Mouse (Mus musculus) hindbrain, embryonic 16.5 days (tissue): ENCODE data around the gene Trir. TPM values are rescaled to one million over a fixed set of nuclear protein-coding genes. Genes with fewer than 3 reads are reported as not detected.
A peak's percentile ranks its signal among the peaks of the same experiment; 100 is the strongest.

Experiments used
- ATAC-seq: fragments of 200-750 bp; cut with Nextera tagmentation; 2 replicates; pipeline ENCODE4 v1.8.0; 2017; ENCODE audit warnings: moderate TSS enrichment, moderate library complexity
- H3K27ac ChIP-seq: fragments of 300-500 bp; sonication (generic); 2 replicates; pipeline ENCODE4 v1.5.1; 2014; ENCODE audit warnings: low read depth, mild to moderate bottlenecking, control low read depth, low read length, moderate library complexity
- H3K27me3 ChIP-seq: fragments of 300-500 bp; sonication (generic); replicated peaks from 2 replicates; pipeline ENCODE4 v1.6.1; 2014; ENCODE audit warnings: low read length; ENCODE audit not compliant: control insufficient read depth, insufficient read depth
- H3K36me3 ChIP-seq: fragments of 300-500 bp; sonication (generic); 2 replicates; pipeline ENCODE4 v1.6.1; 2014; ENCODE audit warnings: mild to moderate bottlenecking, low read length, moderate library complexity, mixed read lengths; ENCODE audit not compliant: control insufficient read depth, insufficient read depth
- H3K4me1 ChIP-seq: fragments of 300-500 bp; sonication (generic); 2 replicates; pipeline ENCODE4 v1.6.1; 2014; ENCODE audit warnings: low read depth, low read length; ENCODE audit not compliant: control insufficient read depth, insufficient read depth
- H3K4me2 ChIP-seq: fragments of 300-500 bp; sonication (generic); 2 replicates; pipeline ENCODE4 v1.6.1; 2014; ENCODE audit warnings: mild to moderate bottlenecking, low read length, control low read depth, moderate library complexity
- H3K4me3 ChIP-seq: fragments of 300-500 bp; sonication (generic); 2 replicates; pipeline ENCODE4 v1.5.1; 2014; ENCODE audit warnings: mild to moderate bottlenecking, low read length, control low read depth, moderate library complexity
- H3K9ac ChIP-seq: fragments of 300-500 bp; sonication (generic); 2 replicates; pipeline ENCODE4 v1.6.1; 2014; ENCODE audit warnings: low read depth, mild to moderate bottlenecking, control low read depth, low read length, moderate library complexity
- H3K9me3 ChIP-seq: fragments of 300-500 bp; sonication (generic); 2 replicates; pipeline ENCODE4 v1.6.1; 2014; ENCODE audit warnings: mild to moderate bottlenecking, low read length, moderate library complexity; ENCODE audit not compliant: control insufficient read depth
- WGBS: fragments of 180-500 bp; shearing (Covaris S2); extraction: QIAGEN DNeasy Blood & Tissue Kit; methylation state at CpG from one replicate; pipeline ENCODE4 v1.1.7; 2014; 5-methylcytosine and 5-hydroxymethylcytosine counted together
- polyA plus RNA-seq: library from polyadenylated mRNA; unstranded; fragments of >200 nt; fragmentation: Nextera tagmentation; extraction: Ambion mirVana; gene quantifications from 2 replicates; pipeline ENCODE4 v1.2.1, GENCODE M21; 2015

Gene Trir
- polyA plus RNA-seq, 1 experiment from 2014 or later = 100 TPM

DNA sequence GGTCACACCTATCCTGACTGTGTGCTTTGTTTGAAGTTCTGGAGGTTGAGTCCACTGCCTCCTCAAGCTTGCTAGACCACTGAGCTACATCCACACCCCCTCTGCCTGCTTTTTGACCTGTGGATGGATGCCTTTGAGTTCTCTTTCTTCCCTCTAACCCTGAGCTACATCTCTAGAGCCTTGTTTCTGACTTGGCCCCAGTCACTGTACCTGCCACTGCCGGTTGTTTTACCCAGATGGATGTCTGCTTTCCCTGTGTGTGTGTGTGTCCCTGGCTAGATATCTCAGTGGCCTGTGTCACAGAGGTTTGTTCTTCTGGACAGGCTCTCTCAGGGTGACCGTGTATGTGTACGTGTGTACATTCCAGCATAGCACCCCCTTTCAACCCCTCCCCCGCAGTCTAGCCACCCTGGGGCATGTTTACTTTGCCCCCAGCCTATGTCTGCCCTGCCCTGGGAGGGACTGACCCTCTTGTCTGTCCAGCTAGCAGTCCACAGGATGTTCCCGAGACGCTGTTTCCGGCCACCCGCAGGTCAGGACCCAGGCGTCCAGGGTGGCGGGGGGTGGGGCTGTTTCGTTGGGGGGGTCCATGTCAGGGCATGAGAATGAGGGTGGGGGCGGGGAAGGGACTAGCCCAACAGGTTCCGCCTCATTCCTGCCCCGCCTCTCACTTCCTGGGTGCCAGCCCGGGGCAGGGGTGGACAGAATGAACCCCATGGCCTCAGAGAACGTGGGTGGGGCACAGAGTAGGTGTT, 42.2 kb upstream of the Trir start:
- Histone ChIP-seq H3K4me1 (peaks cover 30% of the 10 kb centered on the region), H3K9ac (peak overlapping the region; percentile 6; the same call in 1 of the 2 replicates), H3K27me3 (no peaks in the 10 kb centered on the region; the same call in 1 of the 2 replicates), H3K9me3 (no peaks in the 10 kb centered on the region), H3K4me2 (peak overlapping the region; percentile 99), H3K27ac (0 out of 2 replicates have a peak overlapping the region, but pooled peaks have one; percentile 81), H3K4me3 (peak overlapping the region; percentile 55; the same call in 1 of the 2 replicates), H3K36me3 (no peaks in the 10 kb centered on the region)
- WGBS = 16% methylated on average over 16 of the region's 16 CpGs
- ATAC-seq = no peak

DNA sequence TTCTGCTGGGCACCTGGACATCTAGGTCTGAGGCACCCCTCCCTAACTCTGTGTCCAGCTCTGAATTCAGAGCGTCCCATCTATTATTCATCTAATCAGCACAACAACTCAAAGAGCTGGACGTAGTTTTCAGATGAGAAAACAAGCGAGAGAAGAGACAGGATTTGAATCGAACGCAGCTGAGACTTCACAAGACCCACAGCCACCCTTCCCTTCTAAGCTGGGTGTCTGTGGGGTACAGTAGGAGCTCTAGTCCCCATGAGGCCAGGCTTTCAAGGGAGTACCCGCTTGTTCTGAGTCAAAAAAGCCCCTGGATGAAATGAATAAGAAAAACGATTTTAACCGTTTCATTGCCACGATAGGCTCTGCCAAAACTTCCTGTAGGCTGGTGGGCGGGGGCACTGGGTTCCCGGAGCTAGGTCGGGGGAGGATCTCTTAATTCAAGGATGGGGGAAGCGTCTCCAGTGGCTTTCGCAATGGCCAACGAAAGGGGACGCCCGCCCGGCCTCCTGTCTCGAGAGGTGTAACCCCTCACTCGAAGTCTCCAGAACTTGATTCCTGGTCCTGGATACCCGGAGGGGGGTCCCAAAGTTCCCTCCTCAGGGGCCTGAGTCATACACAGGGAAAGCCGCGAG, 41.5 kb upstream of the Trir start:
- Histone ChIP-seq H3K9ac (peak overlapping the region; percentile 72), H3K27me3 (no peaks in the 10 kb centered on the region; the same call in 1 of the 2 replicates), H3K4me2 (peak overlapping the region; percentile 99), H3K36me3 (no peaks in the 10 kb centered on the region), H3K27ac (peak overlapping the region; percentile 81), H3K4me1 (peaks cover 23% of the 10 kb centered on the region), H3K9me3 (no peaks in the 10 kb centered on the region), H3K4me3 (peak overlapping the region; percentile 55)
- WGBS = under 1% methylated on average over 23 of the region's 23 CpGs
- no peak for ATAC-seq

DNA sequence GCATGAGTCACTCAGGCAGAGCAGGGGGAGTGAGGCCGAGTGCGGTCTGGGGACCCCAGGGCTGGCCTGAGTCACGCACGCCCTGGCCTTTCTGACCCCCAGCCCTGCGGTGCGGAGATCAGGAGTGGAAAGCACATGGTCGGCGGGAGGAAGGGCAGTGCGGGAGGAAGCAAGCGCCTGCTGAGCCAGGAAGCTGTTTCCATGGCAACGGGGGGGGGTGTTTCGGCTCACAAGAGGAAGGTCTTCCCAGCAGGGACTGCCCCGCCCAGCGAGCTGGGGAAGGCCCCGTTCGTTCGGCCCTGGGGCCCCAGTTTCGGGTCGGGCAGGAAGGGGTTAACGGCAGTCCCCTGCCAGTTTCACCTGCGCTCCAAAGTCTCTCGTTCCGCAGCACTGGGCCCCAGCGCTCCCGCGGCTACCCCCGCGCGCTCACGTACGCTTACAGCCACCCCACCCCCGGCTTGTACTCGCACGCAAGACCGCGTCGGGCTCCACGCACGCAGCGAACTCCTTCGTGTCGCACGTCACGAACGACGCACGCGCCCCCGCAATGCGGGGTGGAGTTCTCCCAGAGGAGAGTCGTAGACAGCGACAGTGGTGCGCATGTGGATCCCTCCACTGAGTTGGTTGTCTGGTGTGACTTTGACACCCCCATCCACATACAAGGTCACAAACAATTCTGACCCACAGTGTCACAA, 40.8 kb upstream of the Trir start:
- Histone ChIP-seq H3K4me3 (peak overlapping the region; percentile 55), H3K27me3 (no peaks in the 10 kb centered on the region; the same call in 1 of the 2 replicates), H3K36me3 (no peaks in the 10 kb centered on the region), H3K4me2 (peak overlapping the region; percentile 99), H3K9me3 (no peaks in the 10 kb centered on the region), H3K27ac (peak overlapping the region; percentile 81), H3K9ac (peak overlapping the region; percentile 72), H3K4me1 (peaks cover 18% of the 10 kb centered on the region)
- ATAC-seq = peak; percentile 67
- WGBS = 0% methylated on average over 53 of the region's 53 CpGs

DNA sequence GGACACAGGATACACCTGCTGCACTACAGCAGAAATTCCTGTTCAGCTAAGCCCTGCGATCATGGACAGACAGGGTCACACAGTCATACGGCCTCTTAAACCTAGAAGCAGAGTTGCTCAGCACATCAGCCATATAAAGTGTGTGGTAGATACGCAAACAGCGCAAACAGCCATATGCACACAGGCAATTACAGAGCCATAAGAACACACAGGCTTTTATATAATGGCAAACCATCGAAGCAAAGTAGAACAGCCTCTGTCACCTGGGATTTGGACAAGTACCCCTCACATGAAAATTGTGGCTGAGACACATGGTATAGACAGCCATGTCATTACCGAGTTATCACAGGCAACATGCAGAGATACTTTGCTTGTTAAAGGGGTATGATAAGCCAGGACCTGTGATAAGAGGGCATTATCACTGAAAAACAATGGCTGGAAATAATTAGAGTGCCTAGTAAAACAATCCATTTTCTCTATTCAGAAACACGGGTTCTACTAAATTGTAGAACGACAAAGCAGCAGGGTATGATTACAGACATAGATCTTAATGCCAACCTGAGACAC, 40.2 kb upstream of the Trir start:
- Histone ChIP-seq H3K9me3 (no peaks in the 10 kb centered on the region), H3K4me1 (peaks cover 18% of the 10 kb centered on the region), H3K36me3 (no peaks in the 10 kb centered on the region), H3K27me3 (no peaks in the 10 kb centered on the region; the same call in 1 of the 2 replicates), H3K9ac (0 out of 2 replicates have a peak overlapping the region, but pooled peaks have one; percentile 72), H3K4me3 (peak overlapping the region; percentile 55), H3K27ac (peak overlapping the region; percentile 81), H3K4me2 (peak overlapping the region; percentile 99)
- WGBS = 37% methylated on average over 8 of the region's 8 CpGs
- ATAC-seq = no peak; the same call in 1 of the 2 replicates

DNA sequence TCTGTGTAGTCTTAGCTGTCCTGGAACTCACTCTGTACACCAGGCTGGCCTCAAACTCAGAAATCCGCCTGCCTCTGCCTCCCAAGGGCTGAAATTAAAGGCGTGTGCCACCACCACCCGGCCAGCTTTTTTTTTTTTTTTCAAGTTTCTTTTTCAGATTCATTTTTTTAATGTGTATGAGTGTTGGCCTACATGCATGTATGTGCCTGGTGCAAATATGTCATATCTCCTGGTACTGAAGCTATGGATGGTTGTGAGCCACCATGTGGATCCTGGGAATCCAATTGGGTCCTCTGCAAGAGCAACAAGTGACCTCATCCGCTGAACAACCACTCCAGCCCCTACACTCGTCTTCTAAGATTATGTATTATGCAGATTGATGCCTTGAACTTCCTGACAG, 39.2 kb upstream of the Trir start:
- H3K9ac ChIP-seq = no peak overlapping the region
- H3K4me3 ChIP-seq = no peak overlapping the region
- peaks cover 18% of the 10 kb centered on the region for H3K4me1 ChIP-seq
- ATAC-seq = no peak
- H3K36me3 ChIP-seq = no peaks in the 10 kb centered on the region
- H3K27me3 ChIP-seq = no peaks in the 10 kb centered on the region; the same call in 1 of the 2 replicates
- H3K9me3 ChIP-seq = no peaks in the 10 kb centered on the region
- WGBS = 87% methylated on average over 5 of the region's 5 CpGs
- H3K4me2 ChIP-seq = no peak overlapping the region
- no peak overlapping the region for H3K27ac ChIP-seq

DNA sequence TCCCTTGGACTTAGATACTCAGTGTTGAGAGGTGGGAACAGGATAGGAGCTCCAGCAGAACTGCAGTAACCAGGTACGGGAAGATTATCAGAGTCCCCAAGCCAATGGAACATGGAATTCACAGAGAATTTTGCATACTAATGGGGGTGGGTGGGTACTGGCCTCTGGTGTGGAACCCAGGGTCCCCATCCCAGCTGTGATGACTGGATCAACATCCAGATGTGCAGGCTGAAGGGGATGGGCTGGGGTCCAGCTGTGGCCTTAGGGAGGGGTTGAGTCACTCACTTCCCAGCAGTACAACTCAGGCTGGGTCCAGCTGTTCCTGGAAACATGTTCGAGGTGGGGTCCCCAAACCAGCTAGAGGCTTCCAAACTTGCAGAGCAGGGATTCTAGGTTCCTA, 38.7 kb upstream of the Trir start:
- Histone ChIP-seq H3K36me3 (no peaks in the 10 kb centered on the region), H3K27ac (no peak overlapping the region), H3K4me2 (no peak overlapping the region), H3K4me3 (no peak overlapping the region), H3K9ac (no peak overlapping the region), H3K4me1 (peaks cover 18% of the 10 kb centered on the region), H3K9me3 (no peaks in the 10 kb centered on the region), H3K27me3 (no peaks in the 10 kb centered on the region; the same call in 1 of the 2 replicates)
- WGBS = 70% methylated on average over 2 of the region's 2 CpGs
- no peak for ATAC-seq

DNA sequence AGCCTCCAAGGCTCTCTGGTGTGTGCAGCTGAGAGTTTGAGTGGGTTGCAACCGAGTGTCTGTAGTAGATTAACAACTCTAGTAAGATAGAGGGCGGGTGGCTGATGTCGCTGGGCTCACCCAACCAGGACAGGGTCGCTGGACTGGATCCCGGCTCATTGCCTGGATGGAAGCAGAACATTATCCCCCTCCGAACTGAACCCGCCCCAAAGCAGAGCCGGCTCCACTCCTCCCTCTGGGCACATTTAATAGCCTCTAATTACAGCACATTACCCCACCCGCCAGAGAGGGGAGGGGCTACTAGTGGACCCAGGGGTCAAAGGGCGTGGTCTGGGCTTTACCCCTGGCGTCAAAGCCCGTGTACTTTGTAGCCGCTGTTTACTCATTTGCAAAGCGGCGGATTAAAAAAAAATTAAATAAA, 37.3 kb upstream of the Trir start:
- H3K4me1 ChIP-seq = peaks cover 18% of the 10 kb centered on the region
- H3K27me3 ChIP-seq = no peaks in the 10 kb centered on the region
- peak overlapping the region; percentile 93 for H3K4me2 ChIP-seq
- 13% methylated on average over 15 of the region's 15 CpGs for WGBS
- no peaks in the 10 kb centered on the region for H3K36me3 ChIP-seq
- peak overlapping the region; percentile 59 for H3K4me3 ChIP-seq
- ATAC-seq = no peak
- peak overlapping the region; percentile 15 for H3K9ac ChIP-seq
- no peak overlapping the region for H3K27ac ChIP-seq
- H3K9me3 ChIP-seq = no peaks in the 10 kb centered on the region

DNA sequence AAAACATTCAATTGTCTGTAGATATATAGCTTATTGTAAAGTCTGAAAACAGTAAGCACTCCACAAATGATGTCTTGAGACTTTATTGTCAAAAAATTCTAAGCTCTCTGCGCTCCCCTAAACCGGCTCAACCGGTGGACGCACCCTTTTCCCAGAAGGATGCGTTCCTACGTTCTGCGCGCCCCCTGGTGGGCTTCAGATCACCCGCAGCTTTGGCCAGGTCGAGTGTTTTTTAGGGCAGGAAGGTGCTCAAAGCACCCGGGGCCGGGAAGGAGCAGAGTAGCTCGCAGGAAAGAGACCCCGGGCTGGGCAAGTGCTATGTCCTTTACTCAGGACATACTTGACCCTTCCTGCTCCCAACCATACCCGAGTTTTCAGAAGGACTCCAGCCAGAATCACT, 36.8 kb upstream of the Trir start:
- Histone ChIP-seq H3K27me3 (peaks cover 3% of the 10 kb centered on the region), H3K4me1 (peaks cover 16% of the 10 kb centered on the region), H3K9me3 (no peaks in the 10 kb centered on the region), H3K36me3 (no peaks in the 10 kb centered on the region), H3K27ac (peak overlapping the region; percentile 82), H3K9ac (peak overlapping the region; percentile 74), H3K4me3 (peak overlapping the region; percentile 59), H3K4me2 (peak overlapping the region; percentile 93)
- under 1% methylated on average over 15 of the region's 15 CpGs for WGBS
- ATAC-seq = peak; percentile 17
